Mouse (Mus musculus): ENCODE data around the gene Mdm4. TPM values are rescaled to one million over a fixed set of nuclear protein-coding genes. Genes with fewer than 3 reads are reported as not detected.

Mdm4 gene
- polyA plus RNA-seq, 1 experiment from 2014 or later = 33.5 TPM

DNA sequence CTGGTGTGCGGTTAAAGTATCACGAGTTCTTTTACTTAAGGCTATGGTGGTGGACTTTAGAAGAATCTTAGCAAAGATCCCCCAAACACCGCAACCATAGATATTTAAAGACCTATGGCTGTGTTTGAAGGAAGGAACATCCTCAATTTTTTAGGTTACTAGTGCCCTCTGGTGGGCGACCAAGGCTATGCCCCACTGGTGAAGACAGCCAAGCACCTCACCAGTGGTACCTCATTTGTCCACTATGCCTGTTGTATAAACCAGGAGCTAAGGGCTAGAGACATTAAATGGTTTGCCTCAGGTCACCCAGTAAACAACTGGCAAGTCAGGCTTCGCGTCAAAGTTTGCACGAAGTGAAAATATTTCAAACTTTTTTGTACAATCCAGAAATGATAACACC lies 47.6 kb downstream of the Mdm4 start:
- Histone ChIP-seq H3K4me2 (replicated peaks) (no peak overlapping the region), H3K4me3 (replicated peaks) (no peak overlapping the region), H3K9ac (no peak overlapping the region), H3K27ac (replicated peaks) (no peak overlapping the region), H3K9me3 (replicated peaks) (no peaks in the 10 kb centered on the region), H3K36me3 (peaks cover 43% of the 10 kb centered on the region), H3K27me3 (no peaks in the 10 kb centered on the region), H3K4me1 (no peaks in the 10 kb centered on the region)
- WGBS = 65% methylated on average over 7 of the region's 7 CpGs
- ATAC-seq (ENCODE audit: insufficient number of reproducible peaks, low FRiP score, low TSS enrichment, low read depth) = 0 out of 2 replicates have a peak, but pooled peaks have one; percentile 19

DNA sequence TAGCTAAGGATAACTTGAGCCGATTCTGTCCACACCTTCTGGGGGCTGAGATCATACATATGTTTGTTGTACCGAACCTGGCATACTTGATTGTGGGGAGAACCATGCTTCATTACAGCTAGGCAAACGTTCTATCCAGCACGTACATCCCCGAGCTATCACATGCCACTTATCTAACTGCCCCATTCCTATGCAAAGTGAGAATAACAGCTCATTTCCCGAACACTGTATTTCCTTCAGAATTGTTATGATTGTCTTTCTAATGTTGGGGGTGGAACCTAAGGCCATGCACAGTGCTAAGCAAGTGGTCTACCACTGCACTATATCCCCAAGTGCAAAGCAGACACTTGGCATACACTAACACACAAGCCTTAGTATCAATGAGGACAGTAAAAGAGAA lies 49.1 kb downstream of the Mdm4 start:
- no peak overlapping the region for H3K27ac ChIP-seq (replicated peaks)
- H3K4me3 ChIP-seq (replicated peaks) = no peak overlapping the region
- no peaks in the 10 kb centered on the region for H3K27me3 ChIP-seq
- ATAC-seq (ENCODE audit: insufficient number of reproducible peaks, low FRiP score, low TSS enrichment, low read depth) = no peak
- no peak overlapping the region for H3K4me2 ChIP-seq (replicated peaks)
- H3K9ac ChIP-seq = no peak overlapping the region
- H3K36me3 ChIP-seq = peaks cover 32% of the 10 kb centered on the region
- 92% methylated on average over 6 of the region's 6 CpGs for WGBS
- no peaks in the 10 kb centered on the region for H3K4me1 ChIP-seq
- H3K9me3 ChIP-seq (replicated peaks) = no peaks in the 10 kb centered on the region

DNA sequence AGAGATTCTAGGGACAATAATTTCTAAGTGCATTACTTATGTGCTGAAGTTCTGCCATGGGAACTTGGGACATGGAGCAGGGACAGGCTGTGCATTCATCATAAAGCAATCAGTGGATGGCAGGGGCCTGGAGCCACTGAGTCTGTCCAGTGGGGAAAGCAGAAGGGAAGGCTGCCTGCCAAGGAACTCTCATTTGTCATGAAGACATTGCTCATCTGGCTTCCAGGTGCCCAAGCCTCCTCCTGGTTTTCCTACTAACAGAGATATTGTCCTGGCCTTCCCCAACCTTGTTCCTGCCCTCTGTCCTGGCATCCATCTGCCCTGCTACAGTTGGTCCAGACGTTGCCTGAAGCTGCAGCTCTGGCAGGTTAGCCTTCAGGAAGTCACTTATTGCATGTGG lies 53.0 kb downstream of the Mdm4 start:
- Histone ChIP-seq H3K36me3 (peaks cover 8% of the 10 kb centered on the region; the same call in 1 of the 2 replicates), H3K27ac (replicated peaks) (0 out of 2 replicates have a peak overlapping the region, but pooled peaks have one; percentile 24), H3K4me1 (no peaks in the 10 kb centered on the region), H3K9ac (no peak overlapping the region), H3K4me3 (replicated peaks) (no peak overlapping the region), H3K27me3 (no peaks in the 10 kb centered on the region), H3K9me3 (replicated peaks) (no peaks in the 10 kb centered on the region), H3K4me2 (replicated peaks) (no peak overlapping the region)
- 64% methylated on average over 1 of the region's 1 CpGs for WGBS
- ATAC-seq (ENCODE audit: insufficient number of reproducible peaks, low FRiP score, low TSS enrichment, low read depth) = no peak

DNA sequence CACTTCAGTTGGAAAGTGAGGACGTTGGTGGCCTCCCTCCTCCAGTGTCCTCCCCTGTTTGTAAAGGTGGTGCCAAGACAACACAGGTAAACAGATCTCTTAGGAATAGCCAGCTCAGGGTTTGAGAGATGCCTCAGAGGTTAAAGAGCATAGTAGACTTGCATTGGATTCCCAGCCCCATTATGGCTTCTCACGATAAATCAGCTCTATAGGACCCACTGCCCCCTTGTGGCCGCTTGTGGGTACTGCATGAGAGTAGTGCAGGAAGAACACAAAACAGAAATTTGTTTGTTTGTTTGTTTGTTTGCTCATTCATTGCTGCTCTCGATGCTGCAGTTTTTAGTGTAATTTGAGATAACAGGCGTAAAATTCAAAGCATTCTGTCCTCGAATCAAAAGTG lies 61.7 kb downstream of the Mdm4 start:
- H3K4me1 ChIP-seq = no peaks in the 10 kb centered on the region
- no peak overlapping the region for H3K4me3 ChIP-seq (replicated peaks)
- WGBS = 25% methylated on average over 6 of the region's 6 CpGs

DNA sequence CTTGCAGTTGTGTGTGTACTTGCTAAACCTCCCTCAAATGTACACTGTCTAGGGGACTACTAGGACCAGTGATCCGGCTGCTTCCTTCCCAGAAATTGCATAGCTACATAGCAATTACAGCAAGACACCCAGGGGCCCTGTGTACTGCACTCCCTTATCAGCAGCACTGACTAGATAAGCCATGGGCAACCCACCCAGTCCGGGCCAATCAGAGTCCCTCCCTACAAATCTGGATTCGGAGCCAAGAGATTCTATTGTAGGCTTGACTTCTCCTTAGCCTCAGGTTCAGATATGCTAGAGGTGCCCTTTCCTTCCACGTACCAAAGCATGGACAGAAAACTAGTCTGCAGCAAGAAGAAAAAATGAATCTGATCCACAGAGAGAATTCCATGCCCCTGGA lies 65.7 kb downstream of the Mdm4 start:
- no peak for ATAC-seq (ENCODE audit: insufficient number of reproducible peaks, low FRiP score, low TSS enrichment, low read depth)

More for the DNA sequence above, 61.7 kb downstream of the Mdm4 start:
- no peak for ATAC-seq (ENCODE audit: insufficient number of reproducible peaks, low FRiP score, low TSS enrichment, low read depth)
- no peaks in the 10 kb centered on the region for H3K36me3 ChIP-seq
- H3K9ac ChIP-seq = no peak overlapping the region
- H3K4me2 ChIP-seq (replicated peaks) = no peak overlapping the region
- H3K27me3 ChIP-seq = no peaks in the 10 kb centered on the region
- no peak overlapping the region for H3K27ac ChIP-seq (replicated peaks)
- H3K9me3 ChIP-seq (replicated peaks) = no peaks in the 10 kb centered on the region

DNA sequence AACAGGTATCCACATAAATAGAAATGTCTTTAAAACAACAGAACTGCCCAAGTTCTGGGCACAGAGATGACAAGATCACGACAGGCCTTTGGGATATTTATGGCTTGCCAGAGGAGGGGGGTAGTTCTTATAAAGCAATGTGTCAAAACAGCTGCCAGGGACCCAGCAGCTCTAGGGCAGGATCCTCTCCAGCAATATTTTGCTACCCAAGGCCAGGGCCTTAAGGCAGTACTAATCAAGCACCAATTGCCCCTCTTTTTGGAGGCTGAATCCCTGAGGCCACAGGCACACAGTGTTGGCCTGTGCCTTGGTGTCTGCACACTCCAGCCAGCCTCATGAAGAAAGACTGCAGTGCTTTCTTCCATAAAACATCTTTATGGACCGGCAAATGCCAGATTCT lies 66.3 kb downstream of the Mdm4 start:
- WGBS = 75% methylated on average over 2 of the region's 2 CpGs
- Histone ChIP-seq H3K4me3 (replicated peaks) (no peak overlapping the region), H3K4me2 (replicated peaks) (no peak overlapping the region), H3K27ac (replicated peaks) (no peak overlapping the region), H3K9me3 (replicated peaks) (no peaks in the 10 kb centered on the region), H3K4me1 (no peaks in the 10 kb centered on the region), H3K27me3 (no peaks in the 10 kb centered on the region), H3K9ac (no peak overlapping the region), H3K36me3 (no peaks in the 10 kb centered on the region)
- ATAC-seq (ENCODE audit: insufficient number of reproducible peaks, low FRiP score, low TSS enrichment, low read depth) = no peak

More for the DNA sequence above, 65.7 kb downstream of the Mdm4 start:
- Histone ChIP-seq H3K36me3 (no peaks in the 10 kb centered on the region), H3K27me3 (no peaks in the 10 kb centered on the region), H3K27ac (replicated peaks) (no peak overlapping the region), H3K9me3 (replicated peaks) (no peaks in the 10 kb centered on the region), H3K9ac (no peak overlapping the region), H3K4me1 (no peaks in the 10 kb centered on the region), H3K4me2 (replicated peaks) (no peak overlapping the region), H3K4me3 (replicated peaks) (no peak overlapping the region)
- WGBS = 84% methylated on average over 4 of the region's 4 CpGs

DNA sequence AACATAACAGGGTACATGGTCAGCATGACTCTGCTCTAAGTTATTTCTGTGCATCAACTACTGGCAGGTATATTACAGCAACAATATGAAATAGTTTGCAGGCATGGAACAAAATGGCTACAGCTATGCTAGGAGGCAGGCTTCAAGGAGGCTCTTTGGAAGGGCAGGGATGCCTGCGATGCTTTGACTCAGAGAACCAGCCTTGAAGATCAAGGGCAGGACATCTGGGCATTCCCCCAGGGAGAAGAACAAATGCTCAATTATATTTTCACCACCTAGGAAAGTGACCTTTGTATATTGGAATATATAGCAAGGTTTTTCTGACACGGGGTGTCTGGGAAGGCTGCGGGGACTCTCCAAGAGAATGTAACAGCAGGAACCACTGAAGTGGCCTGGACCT lies 68.6 kb downstream of the Mdm4 start:
- H3K9ac ChIP-seq = no peak overlapping the region
- no peaks in the 10 kb centered on the region for H3K4me1 ChIP-seq
- no peak overlapping the region for H3K27ac ChIP-seq (replicated peaks)
- no peaks in the 10 kb centered on the region for H3K27me3 ChIP-seq
- 79% methylated on average over 3 of the region's 3 CpGs for WGBS
- H3K4me3 ChIP-seq (replicated peaks) = no peak overlapping the region
- no peak overlapping the region for H3K4me2 ChIP-seq (replicated peaks)
- ATAC-seq (ENCODE audit: insufficient number of reproducible peaks, low FRiP score, low TSS enrichment, low read depth) = no peak
- H3K36me3 ChIP-seq = no peaks in the 10 kb centered on the region
- no peaks in the 10 kb centered on the region for H3K9me3 ChIP-seq (replicated peaks)

DNA sequence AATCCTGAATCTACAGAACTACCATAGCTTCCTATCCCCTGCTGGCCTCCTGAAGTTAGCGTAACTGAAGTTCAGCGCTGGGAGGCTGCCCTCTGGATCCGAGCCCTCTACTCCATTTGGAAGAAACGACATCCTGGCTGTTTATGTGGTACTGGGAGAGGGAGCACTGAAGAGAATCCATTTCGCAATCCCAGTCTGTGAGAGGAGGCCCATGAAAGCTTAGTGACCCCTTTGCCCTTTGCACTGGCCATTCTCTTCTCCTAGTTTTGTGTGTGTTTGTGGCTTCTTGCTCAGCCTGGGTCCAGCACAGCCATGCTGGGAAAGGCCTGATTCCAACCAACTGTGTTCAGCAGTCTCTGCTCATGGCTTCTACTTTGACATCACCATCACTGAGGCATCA lies 73.6 kb downstream of the Mdm4 start:
- Histone ChIP-seq H3K36me3 (no peaks in the 10 kb centered on the region), H3K27me3 (no peaks in the 10 kb centered on the region), H3K4me2 (replicated peaks) (no peak overlapping the region), H3K9me3 (replicated peaks) (no peaks in the 10 kb centered on the region), H3K4me1 (no peaks in the 10 kb centered on the region), H3K27ac (replicated peaks) (no peak overlapping the region), H3K9ac (no peak overlapping the region), H3K4me3 (replicated peaks) (no peak overlapping the region)
- ATAC-seq (ENCODE audit: insufficient number of reproducible peaks, low FRiP score, low TSS enrichment, low read depth) = no peak
- WGBS = 85% methylated on average over 5 of the region's 5 CpGs

DNA sequence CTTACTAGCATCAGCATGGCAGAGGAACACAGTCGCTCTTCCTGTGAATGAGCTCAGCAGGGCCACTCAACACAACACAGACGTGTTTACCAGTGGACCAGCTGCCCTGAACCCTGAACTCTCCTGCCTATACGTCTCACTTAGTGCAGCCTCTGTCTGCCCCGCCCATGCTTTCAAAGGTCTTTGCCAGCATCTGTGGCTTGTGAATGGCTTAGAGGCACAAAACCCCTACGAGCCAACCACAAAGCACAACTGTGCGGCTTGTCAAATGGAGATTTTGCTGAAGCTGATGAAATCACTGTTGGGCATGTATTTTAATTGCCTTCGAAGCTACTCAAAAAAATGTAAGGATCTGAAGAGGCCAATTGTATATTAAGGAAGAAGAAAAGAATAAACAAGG lies 82.5 kb downstream of the Mdm4 start:
- no peak overlapping the region for H3K4me2 ChIP-seq (replicated peaks)
- ATAC-seq (ENCODE audit: insufficient number of reproducible peaks, low FRiP score, low TSS enrichment, low read depth) = no peak
- H3K4me3 ChIP-seq (replicated peaks) = no peak overlapping the region
- H3K36me3 ChIP-seq = no peaks in the 10 kb centered on the region
- no peaks in the 10 kb centered on the region for H3K9me3 ChIP-seq (replicated peaks)
- H3K27ac ChIP-seq (replicated peaks) = no peak overlapping the region
- no peaks in the 10 kb centered on the region for H3K27me3 ChIP-seq
- WGBS = 49% methylated on average over 7 of the region's 7 CpGs
- no peaks in the 10 kb centered on the region for H3K4me1 ChIP-seq
- H3K9ac ChIP-seq = no peak overlapping the region

DNA sequence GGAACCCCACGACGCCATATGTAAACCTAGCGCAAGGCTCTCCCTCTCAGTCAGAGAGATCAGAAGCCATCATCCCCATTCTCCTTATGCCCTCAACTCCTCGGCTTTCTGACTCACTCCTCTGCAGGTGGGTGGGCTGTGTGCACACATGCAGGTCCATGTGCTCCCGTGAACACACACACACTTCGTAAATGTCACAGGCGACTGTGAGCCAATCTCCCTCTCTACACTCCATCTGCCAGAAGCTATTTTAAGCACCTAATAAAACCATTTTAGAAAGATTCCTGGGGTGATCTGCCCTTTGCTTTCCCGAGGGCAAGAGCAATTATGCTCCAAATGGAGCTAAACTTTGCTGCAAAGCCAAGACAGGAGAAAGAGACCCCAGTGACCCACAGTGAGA lies 84.5 kb downstream of the Mdm4 start:
- no peaks in the 10 kb centered on the region for H3K27me3 ChIP-seq
- 57% methylated on average over 8 of the region's 8 CpGs for WGBS

DNA sequence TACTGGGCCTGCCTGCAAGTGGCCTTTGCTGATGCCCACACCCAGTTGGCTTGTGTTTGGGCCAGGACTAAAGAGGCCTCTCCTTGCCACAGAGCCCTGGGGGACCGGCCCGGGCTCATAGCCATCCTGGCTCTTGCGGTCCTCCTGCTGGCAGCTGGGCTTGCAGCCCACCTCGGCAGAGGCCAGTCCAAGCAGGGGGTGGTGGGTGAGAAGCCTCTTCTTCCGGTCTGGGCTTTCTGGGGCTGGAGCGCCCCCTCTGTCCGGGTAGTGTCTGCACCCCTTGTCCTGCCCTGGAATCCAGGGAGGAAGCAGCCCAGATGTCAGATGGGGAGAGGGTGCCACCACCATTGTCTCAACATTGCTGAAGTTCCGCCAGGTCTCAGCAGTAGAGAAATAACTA lies 91.4 kb downstream of the Mdm4 start:
- Histone ChIP-seq H3K36me3 (no peaks in the 10 kb centered on the region), H3K4me3 (replicated peaks) (no peak overlapping the region), H3K4me2 (replicated peaks) (no peak overlapping the region), H3K27me3 (no peaks in the 10 kb centered on the region), H3K9ac (no peak overlapping the region), H3K4me1 (no peaks in the 10 kb centered on the region), H3K27ac (replicated peaks) (no peak overlapping the region), H3K9me3 (replicated peaks) (no peaks in the 10 kb centered on the region)
- no peak for ATAC-seq (ENCODE audit: insufficient number of reproducible peaks, low FRiP score, low TSS enrichment, low read depth)
- 86% methylated on average over 8 of the region's 8 CpGs for WGBS

More for the DNA sequence above, 84.5 kb downstream of the Mdm4 start:
- no peak overlapping the region for H3K9ac ChIP-seq
- no peak overlapping the region for H3K4me2 ChIP-seq (replicated peaks)
- no peak overlapping the region for H3K4me3 ChIP-seq (replicated peaks)
- no peak overlapping the region for H3K27ac ChIP-seq (replicated peaks)
- no peaks in the 10 kb centered on the region for H3K9me3 ChIP-seq (replicated peaks)
- H3K4me1 ChIP-seq = no peaks in the 10 kb centered on the region
- no peaks in the 10 kb centered on the region for H3K36me3 ChIP-seq
- ATAC-seq (ENCODE audit: insufficient number of reproducible peaks, low FRiP score, low TSS enrichment, low read depth) = no peak

DNA sequence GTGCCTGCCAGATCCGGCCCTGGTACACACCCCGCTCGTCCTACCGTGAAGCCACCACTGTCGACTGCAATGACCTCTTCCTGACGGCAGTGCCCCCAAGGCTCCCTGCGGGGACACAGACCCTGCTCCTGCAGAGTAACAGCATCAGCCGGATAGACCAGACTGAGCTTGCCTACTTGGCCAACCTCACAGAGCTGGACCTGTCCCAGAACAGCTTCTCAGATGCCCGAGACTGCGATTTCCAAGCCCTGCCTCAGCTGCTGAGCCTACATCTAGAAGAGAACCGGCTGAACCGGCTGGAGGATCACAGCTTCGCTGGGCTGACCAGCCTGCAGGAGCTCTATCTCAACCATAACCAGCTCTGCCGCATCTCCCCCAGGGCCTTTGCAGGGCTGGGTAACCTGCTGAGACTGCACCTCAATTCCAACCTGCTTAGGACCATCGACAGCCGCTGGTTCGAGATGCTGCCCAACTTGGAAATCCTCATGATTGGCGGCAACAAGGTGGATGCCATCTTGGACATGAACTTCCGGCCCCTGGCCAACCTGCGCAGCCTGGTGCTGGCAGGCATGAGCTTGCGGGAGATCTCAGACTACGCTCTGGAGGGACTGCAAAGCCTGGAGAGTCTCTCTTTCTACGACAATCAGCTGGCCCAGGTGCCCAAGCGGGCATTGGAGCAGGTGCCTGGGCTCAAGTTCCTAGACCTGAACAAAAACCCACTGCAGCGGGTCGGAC lies 92.9 kb downstream of the Mdm4 start:
- no peaks in the 10 kb centered on the region for H3K4me1 ChIP-seq

More for the DNA sequence above, 92.9 kb downstream of the Mdm4 start:
- no peak for ATAC-seq (ENCODE audit: insufficient number of reproducible peaks, low FRiP score, low TSS enrichment, low read depth)
- Histone ChIP-seq H3K9me3 (replicated peaks) (no peaks in the 10 kb centered on the region), H3K4me3 (replicated peaks) (no peak overlapping the region), H3K4me2 (replicated peaks) (no peak overlapping the region), H3K36me3 (no peaks in the 10 kb centered on the region), H3K27me3 (no peaks in the 10 kb centered on the region), H3K9ac (no peak overlapping the region), H3K27ac (replicated peaks) (no peak overlapping the region)
- 80% methylated on average over 26 of the region's 26 CpGs for WGBS
